Mouse (Mus musculus) hindbrain, postnatal 0 days (tissue): ENCODE data around the gene Slc39a2. TPM values are rescaled to one million over a fixed set of nuclear protein-coding genes. Genes with fewer than 3 reads are reported as not detected.

ENCODE experiments used
- ATAC-seq: fragments of 200-750 bp; cut with Nextera tagmentation; 2 replicates; pipeline ENCODE4 v1.8.0; 2017; ENCODE audit warnings: mild to moderate bottlenecking, moderate TSS enrichment, moderate library complexity
- DNase-seq: peaks from one replicate; pipeline ENCODE4 v3.0.0-alpha.2; 2015; ENCODE audit warnings: low spot score
- H3K27ac ChIP-seq: fragments of 300-500 bp; sonication (generic); 2 replicates; pipeline ENCODE4 v1.5.1; 2014; ENCODE audit warnings: mild to moderate bottlenecking
- H3K27me3 ChIP-seq: fragments of 300-500 bp; sonication (generic); 2 replicates; pipeline ENCODE4 v1.6.1; 2014; ENCODE audit warnings: low read length, mixed read lengths; ENCODE audit not compliant: insufficient read depth
- H3K36me3 ChIP-seq: fragments of 300-500 bp; sonication (generic); 2 replicates; pipeline ENCODE4 v1.6.1; 2014; ENCODE audit warnings: low read length, mixed read lengths; ENCODE audit not compliant: insufficient read depth
- H3K4me1 ChIP-seq: fragments of 300-500 bp; sonication (generic); 2 replicates; pipeline ENCODE4 v1.6.1; 2014; ENCODE audit warnings: antibody characterized with exemption, low read length, mixed read lengths; ENCODE audit not compliant: insufficient read depth
- H3K4me2 ChIP-seq: fragments of 300-500 bp; sonication (generic); 2 replicates; pipeline ENCODE4 v1.6.1; 2014; ENCODE audit warnings: low read depth, mild to moderate bottlenecking, low read length, moderate library complexity, mixed read lengths
- H3K4me3 ChIP-seq: fragments of 300-500 bp; sonication (generic); 2 replicates; pipeline ENCODE4 v1.5.1; 2014; ENCODE audit warnings: low read length
- H3K9ac ChIP-seq: fragments of 300-500 bp; sonication (generic); replicated peaks from 2 replicates; pipeline ENCODE4 v1.6.1; 2014; ENCODE audit warnings: mild to moderate bottlenecking, low read length, moderate library complexity, mixed read lengths
- H3K9me3 ChIP-seq: fragments of 300-500 bp; sonication (generic); 2 replicates; pipeline ENCODE4 v1.6.1; 2016; ENCODE audit warnings: low read length, mixed read lengths
- CTCF ChIP-seq: IDR thresholded peaks from 2 replicates; pipeline ENCODE4 v1.5.1; 2016; ENCODE audit warnings: antibody characterized with exemption, control low read depth, low read depth
- WGBS: fragments of 180-500 bp; shearing (Covaris S2); extraction: QIAGEN DNeasy Blood & Tissue Kit; methylation state at CpG from one replicate; pipeline ENCODE4 v1.1.7; 2014; 5-methylcytosine and 5-hydroxymethylcytosine counted together
- polyA plus RNA-seq: library from polyadenylated mRNA; unstranded; fragments of >200 nt; fragmentation: Nextera tagmentation; extraction: Ambion mirVana; gene quantifications from 2 replicates; pipeline ENCODE4 v1.2.1, GENCODE M21; 2015
- total RNA-seq: library from RNA; depleted of rRNA; stranded (reverse); fragments of >200 nt; gene quantifications from 2 replicates; pipeline ENCODE4 v1.2.3, GENCODE M21; 2014

Gene Slc39a2
- total and polyA plus RNA-seq, 2 experiments from 2014 or later, result 0.64 to 0.89 TPM

DNA sequence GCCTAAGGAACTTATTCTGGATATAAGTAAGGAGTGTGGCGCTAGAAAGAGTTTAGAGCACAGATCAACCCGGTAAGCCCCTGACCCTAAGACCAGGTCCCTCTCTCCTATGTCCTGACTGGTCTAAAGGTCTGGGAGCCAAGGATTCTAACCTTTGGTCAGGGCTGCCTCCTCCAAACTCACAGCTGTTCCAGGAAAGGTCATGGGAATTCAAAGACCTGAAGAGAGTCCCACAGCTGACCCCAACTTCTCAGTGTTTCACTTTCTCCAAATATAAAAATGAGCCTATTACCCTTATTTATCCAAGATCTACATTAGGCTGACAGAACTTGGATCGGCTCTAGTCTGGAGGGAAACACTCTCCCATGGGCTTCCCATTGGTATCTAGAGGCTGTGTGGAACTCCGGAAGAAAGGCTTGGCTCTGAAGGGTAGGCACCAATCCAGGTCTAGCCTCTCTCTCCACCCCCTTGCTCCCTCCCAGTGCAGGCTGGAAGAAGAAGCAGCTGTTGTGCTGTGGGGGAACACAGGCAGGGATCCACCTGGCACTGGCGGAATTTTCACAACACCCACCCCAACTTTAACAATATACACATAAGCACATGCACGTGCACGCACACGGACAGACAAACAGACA, 36.7 kb downstream of the Slc39a2 start:
- Histone ChIP-seq H3K4me1 (no peaks in the 10 kb centered on the region), H3K27me3 (no peaks in the 10 kb centered on the region), H3K36me3 (no peaks in the 10 kb centered on the region), H3K4me2 (peak overlapping the region; percentile 22; the same call in 1 of the 2 replicates), H3K4me3 (no peak overlapping the region), H3K9ac (no peak overlapping the region), H3K9me3 (no peaks in the 10 kb centered on the region), H3K27ac (peak overlapping the region; percentile 65)
- ATAC-seq, result peak; percentile 76
- DNase-seq, result peak; percentile 70
- WGBS, result 46% methylated on average over 8 of the region's 8 CpGs
- no peak for TF ChIP-seq CTCF

DNA sequence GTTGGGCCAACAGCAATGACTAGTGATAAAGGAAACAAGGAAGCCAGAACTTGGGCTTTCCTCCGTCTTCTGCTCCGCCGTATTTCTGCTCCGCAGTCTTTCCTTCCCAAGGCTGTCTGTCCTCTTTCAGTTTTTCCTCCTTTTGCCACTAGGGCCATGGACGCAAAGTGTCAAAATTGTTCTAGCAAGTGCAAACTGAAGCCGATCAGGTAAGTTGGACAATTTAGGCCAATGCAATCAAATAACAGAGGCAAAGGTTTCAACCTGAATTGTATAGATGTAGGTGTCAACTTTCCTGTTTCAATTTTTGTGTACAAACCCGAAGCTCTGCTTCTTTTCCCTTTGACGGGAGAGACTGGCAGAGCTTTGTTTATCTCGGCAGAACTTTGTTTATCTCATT, 37.3 kb downstream of the Slc39a2 start:
- ATAC-seq (no peak), DNase-seq (no peak)
- TF ChIP-seq CTCF, result peak; percentile 35
- no peaks in the 10 kb centered on the region for H3K4me1 ChIP-seq
- no peaks in the 10 kb centered on the region for H3K9me3 ChIP-seq
- 52% methylated on average over 9 of the region's 9 CpGs for WGBS
- no peak overlapping the region for H3K9ac ChIP-seq
- no peaks in the 10 kb centered on the region for H3K36me3 ChIP-seq
- H3K27me3 ChIP-seq, result no peaks in the 10 kb centered on the region
- peak overlapping the region; percentile 22; the same call in 1 of the 2 replicates for H3K4me2 ChIP-seq
- peak overlapping the region; percentile 65 for H3K27ac ChIP-seq
- no peak overlapping the region for H3K4me3 ChIP-seq

DNA sequence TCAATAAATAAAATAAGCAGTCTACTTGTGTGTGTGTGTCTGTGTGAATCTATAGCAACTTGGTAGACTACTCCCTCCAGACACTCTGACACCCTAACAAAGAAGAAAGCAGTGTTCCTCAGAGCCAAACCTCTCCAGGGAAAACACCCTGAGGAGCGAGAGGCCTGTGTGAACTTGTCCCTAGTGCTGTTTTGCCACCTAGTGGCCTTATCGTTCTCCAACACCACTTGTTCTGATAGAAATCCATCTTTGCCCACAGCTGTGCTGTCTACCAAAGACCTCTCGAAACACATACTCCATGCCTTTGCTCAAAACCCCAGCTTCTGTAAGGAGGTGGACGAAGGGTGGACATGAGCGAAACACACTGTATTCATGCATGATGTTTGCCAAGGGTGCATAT, 38.1 kb downstream of the Slc39a2 start:
- no peaks in the 10 kb centered on the region for H3K4me1 ChIP-seq
- WGBS, result 26% methylated on average over 5 of the region's 5 CpGs
- H3K27me3 ChIP-seq, result no peaks in the 10 kb centered on the region
- peak overlapping the region; percentile 65 for H3K27ac ChIP-seq
- H3K4me3 ChIP-seq, result no peak overlapping the region
- no peak overlapping the region for H3K4me2 ChIP-seq
- DNase-seq (peak; percentile 89), ATAC-seq (peak; percentile 86)
- peak; percentile 82 for TF ChIP-seq CTCF
- H3K36me3 ChIP-seq, result no peaks in the 10 kb centered on the region
- H3K9me3 ChIP-seq, result no peaks in the 10 kb centered on the region
- no peak overlapping the region for H3K9ac ChIP-seq

DNA sequence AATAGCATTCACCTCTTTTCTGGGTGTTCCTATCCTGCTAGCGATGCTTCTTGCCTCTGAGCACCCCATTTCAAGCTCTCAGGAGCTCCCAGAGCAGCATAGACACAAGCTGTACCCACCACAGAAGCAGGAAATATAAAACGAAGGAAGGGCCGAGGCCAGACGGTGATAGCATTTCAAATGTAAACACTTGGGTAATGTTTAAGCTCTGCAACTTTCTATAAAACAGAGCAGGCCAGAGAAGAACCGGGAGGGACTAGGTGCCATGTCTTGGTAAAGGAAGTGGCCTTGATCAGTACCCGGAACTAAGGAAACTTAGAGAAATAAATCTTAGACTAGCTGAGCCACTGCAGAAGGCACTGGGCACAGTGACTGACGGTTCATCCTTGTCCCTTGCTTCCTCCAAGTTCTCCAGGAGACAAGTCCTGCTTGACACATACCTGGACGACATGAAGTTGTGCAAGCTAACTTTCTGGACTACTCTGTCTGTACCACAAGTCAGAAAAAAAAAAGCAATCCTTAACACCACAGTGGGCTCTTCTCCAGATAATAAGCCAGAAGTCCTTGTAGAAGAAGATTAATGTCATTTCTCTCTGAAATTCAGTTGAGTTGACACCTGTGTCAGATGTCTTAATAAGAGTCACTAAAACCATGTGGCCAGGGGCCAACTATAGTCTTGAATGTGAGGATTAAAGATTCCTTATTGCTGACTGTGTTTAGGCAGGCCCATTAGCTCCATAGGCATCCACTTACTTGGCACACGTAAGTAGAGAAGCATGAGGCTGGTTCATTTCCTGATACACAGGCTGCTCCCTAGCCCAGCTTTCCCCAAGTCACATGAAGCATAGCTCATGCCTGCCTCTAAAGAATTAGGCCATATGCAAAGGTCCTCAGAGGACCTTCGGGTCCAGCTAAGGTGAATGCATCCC, 39.7 kb downstream of the Slc39a2 start:
- no peaks in the 10 kb centered on the region for H3K9me3 ChIP-seq
- DNase-seq, result no peak
- no peak overlapping the region for H3K4me2 ChIP-seq
- H3K4me3 ChIP-seq, result no peak overlapping the region
- no peak overlapping the region for H3K9ac ChIP-seq
- no peak overlapping the region for H3K27ac ChIP-seq
- no peaks in the 10 kb centered on the region for H3K36me3 ChIP-seq
- no peaks in the 10 kb centered on the region for H3K27me3 ChIP-seq
- no peak for ATAC-seq
- TF ChIP-seq CTCF, result no peak
- 82% methylated on average over 10 of the region's 10 CpGs for WGBS
- no peaks in the 10 kb centered on the region for H3K4me1 ChIP-seq

DNA sequence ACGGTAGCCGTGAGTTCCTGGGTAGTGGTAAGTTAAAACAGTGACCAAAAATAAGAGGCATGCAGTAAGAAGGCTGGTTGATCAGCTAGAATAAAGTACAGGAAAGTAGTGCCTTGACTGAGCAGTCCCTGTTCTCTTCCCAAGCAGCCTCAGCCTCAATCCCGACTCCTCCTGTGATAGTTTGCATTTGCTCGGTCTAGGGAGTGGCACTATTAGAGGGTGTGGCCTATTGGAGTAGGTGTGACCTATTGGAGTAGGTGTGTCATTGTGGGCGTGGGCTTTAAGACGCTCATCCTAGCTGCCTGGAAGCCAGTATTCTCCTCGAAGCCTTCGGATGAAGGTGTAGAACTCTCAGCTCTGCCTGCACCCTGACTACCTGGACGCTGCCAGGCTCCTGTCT, 46.3 kb downstream of the Slc39a2 start:
- Histone ChIP-seq H3K27me3 (no peaks in the 10 kb centered on the region), H3K36me3 (no peaks in the 10 kb centered on the region), H3K4me1 (no peaks in the 10 kb centered on the region), H3K9ac (no peak overlapping the region), H3K9me3 (no peaks in the 10 kb centered on the region; the same call in 1 of the 2 replicates), H3K4me3 (no peak overlapping the region), H3K27ac (no peak overlapping the region), H3K4me2 (no peak overlapping the region)
- no peak for DNase-seq
- TF ChIP-seq CTCF, result no peak
- ATAC-seq, result no peak
- WGBS, result 89% methylated on average over 9 of the region's 9 CpGs

DNA sequence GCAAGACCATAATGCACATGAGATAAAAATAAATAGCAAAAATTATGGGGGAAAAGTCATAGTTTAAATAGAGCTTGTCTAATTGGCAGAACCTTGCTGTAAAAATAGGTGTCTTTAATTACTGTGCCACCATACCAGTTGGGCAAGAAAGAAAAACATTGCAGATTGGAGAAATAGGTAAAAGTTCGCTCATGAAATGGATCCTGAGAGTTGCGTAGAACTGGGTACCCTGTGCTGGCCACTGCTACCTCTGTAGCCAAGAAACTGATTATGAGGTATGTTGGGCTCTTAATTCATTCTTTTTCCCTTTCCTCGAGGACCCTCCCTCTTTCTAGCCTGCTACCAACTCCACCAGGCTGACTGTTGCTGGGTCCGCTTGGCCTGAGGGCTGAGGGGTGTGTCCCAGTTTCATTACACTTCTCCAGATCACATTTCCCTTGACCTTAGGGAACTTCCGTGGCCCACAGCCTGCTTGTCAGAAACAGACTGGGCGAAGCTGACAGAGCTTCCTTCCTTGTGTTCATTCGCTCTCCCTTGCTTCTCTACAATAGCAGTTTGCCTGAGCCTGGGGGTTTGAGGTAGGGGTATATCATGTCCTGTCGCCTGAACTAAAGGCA, 48.4 kb downstream of the Slc39a2 start:
- Histone ChIP-seq H3K36me3 (no peaks in the 10 kb centered on the region), H3K4me3 (no peak overlapping the region), H3K9me3 (no peaks in the 10 kb centered on the region; the same call in 1 of the 2 replicates), H3K9ac (no peak overlapping the region), H3K4me2 (no peak overlapping the region), H3K4me1 (no peaks in the 10 kb centered on the region), H3K27me3 (no peaks in the 10 kb centered on the region), H3K27ac (no peak overlapping the region)
- no peak for TF ChIP-seq CTCF
- DNase-seq (no peak), ATAC-seq (no peak)
- 41% methylated on average over 8 of the region's 8 CpGs for WGBS
